Mouse (Mus musculus) myocyte (in vitro differentiated cells): ENCODE results near the gene Traf3ip2.

Experiments
- E2F4 ChIP-seq: IDR thresholded peaks from one replicate; pipeline ENCODE4 v1.6.1; 2011; ENCODE audit warnings: mild to moderate bottlenecking, control low read depth, moderate library complexity; ENCODE audit not compliant: insufficient read depth
- MAX ChIP-seq: IDR thresholded peaks from one replicate; pipeline ENCODE4 v1.6.1; 2011; ENCODE audit warnings: low read depth, mild to moderate bottlenecking, control low read depth
- POLR2A ChIP-seq: IDR thresholded peaks from one replicate; pipeline ENCODE4 v1.6.1; 2011; ENCODE audit warnings: low read depth, mild to moderate bottlenecking, control low read depth, moderate library complexity; ENCODE audit not compliant: insufficient read length
- POLR2AphosphoS2 ChIP-seq: IDR thresholded peaks from one replicate; pipeline ENCODE4 v1.6.1; 2011; ENCODE audit warnings: low read depth, control low read depth; ENCODE audit not compliant: insufficient read length
- REST ChIP-seq: IDR thresholded peaks from one replicate; pipeline ENCODE4 v1.6.1; 2011; ENCODE audit warnings: mild to moderate bottlenecking, control low read depth, moderate library complexity; ENCODE audit not compliant: insufficient read depth, insufficient read length
- SRF ChIP-seq: IDR thresholded peaks from one replicate; pipeline ENCODE4 v1.6.1; 2011; ENCODE audit warnings: low read depth; ENCODE audit not compliant: control insufficient read depth, insufficient read length
- TCF12 ChIP-seq: IDR thresholded peaks from one replicate; pipeline ENCODE4 v1.6.1; 2011; ENCODE audit warnings: mild to moderate bottlenecking, control low read depth; ENCODE audit not compliant: poor library complexity, insufficient read depth, severe bottlenecking

- no peak for TF ChIP-seq MAX
- no peak for TF ChIP-seq POLR2A
- no peak for TF ChIP-seq TCF12
- TF ChIP-seq E2F4, result no peak
- TF ChIP-seq POLR2AphosphoS2, result no peak
- no peak for TF ChIP-seq REST
- no peak for TF ChIP-seq SRF
Observed at GRCm38 (mm10) chr10:39650316-39650715, 37.6 kb downstream of the Traf3ip2 start.
